8 mouse cellular contexts compared by ENCODE assay signal in genomic region chr5:32137106-32137522, GRCm38 (mm10). TPM values are rescaled to one million over a fixed set of nuclear protein-coding genes. Genes with fewer than 3 reads are reported as not detected.
A peak's percentile ranks its signal among the peaks of the same experiment; 100 is the strongest.
DNase-seq lines count a peak whose midpoint lies in the region; ATAC-seq and TF ChIP-seq lines count a peak whose summit lies in the region.

No protein-coding gene starts in this region.

- H3K36me3 ChIP-seq in hindbrain, postnatal 0 days (ENCODE audit: insufficient read depth, low read length): no peaks in the 10 kb centered on the region
- H3K36me3 ChIP-seq in liver, embryonic 16.5 days (ENCODE audit: control insufficient read depth, insufficient read depth): no peaks in the 10 kb centered on the region
- H3K36me3 ChIP-seq in small intestine, adult 2 months (ENCODE audit: control insufficient read depth, insufficient read depth, low read length): peaks cover 18% of the 10 kb centered on the region

- peak overlapping the region; percentile 86 for H3K4me3 ChIP-seq in layer of hippocampus, adult 2 months
- peak overlapping the region; percentile 90 for H3K4me3 ChIP-seq in embryonic fibroblast, embryonic 13.5 days (ENCODE audit: insufficient read depth, low read length)
- H3K4me3 ChIP-seq in hindbrain, postnatal 0 days (ENCODE audit: low read length): peak overlapping the region; percentile 63
- peak overlapping the region; percentile 65 for H3K4me3 ChIP-seq in liver, embryonic 16.5 days (ENCODE audit: low read depth, low read length)
- H3K4me3 ChIP-seq in small intestine, adult 2 months (ENCODE audit: low read depth, low read length): peak overlapping the region; percentile 86

- 4% methylated on average over 12 of the region's 12 CpGs for WGBS in hindbrain, postnatal 0 days
- 3% methylated on average over 12 of the region's 12 CpGs for WGBS in liver, embryonic 16.5 days (ENCODE audit: insufficient replicate concordance)
- 1% methylated on average over 12 of the region's 12 CpGs for WGBS in small intestine, adult 2 months

- TF ChIP-seq POLR2A in embryonic fibroblast, embryonic 13.5 days (IDR thresholded peaks at IDR 0.05; ENCODE audit: low read depth, low read length): peak; percentile 62
- peak; percentile 61; the same call in 1 of the 2 replicates for TF ChIP-seq POLR2A in small intestine, adult 2 months (IDR thresholded peaks at IDR 0.05; ENCODE audit: low read depth, low read length)

- no peak for DNase-seq in layer of hippocampus, adult 2 months (ENCODE audit: low spot score in 2 of 2)
- DNase-seq in layer of hippocampus, adult 11-12 months (ENCODE audit: low spot score): no peak
- no peak for DNase-seq in hindbrain, postnatal 0 days (ENCODE audit: low spot score)
- no peak for DNase-seq in layer of hippocampus, adult 8-10 months (ENCODE audit: low spot score in 2 of 2)
- no peak for DNase-seq in right cerebral cortex, postnatal 14 days

- no peaks in the 10 kb centered on the region for H3K9me3 ChIP-seq in hindbrain, postnatal 0 days (ENCODE audit: low read length)
- no peaks in the 10 kb centered on the region for H3K9me3 ChIP-seq in liver, embryonic 16.5 days (replicated peaks; ENCODE audit: control insufficient read depth, low read length)

- H3K4me2 ChIP-seq in hindbrain, postnatal 0 days (ENCODE audit: low read depth, low read length): peak overlapping the region; percentile 97
- H3K4me2 ChIP-seq in liver, embryonic 16.5 days (ENCODE audit: low read depth, low read length): peak overlapping the region; percentile 69

- H3K9ac ChIP-seq in hindbrain, postnatal 0 days (replicated peaks; ENCODE audit: low read length): peak overlapping the region; percentile 65; the same call in 1 of the 2 replicates
- H3K9ac ChIP-seq in liver, embryonic 16.5 days (ENCODE audit: low read depth, low read length): no peak overlapping the region

- TF ChIP-seq CTCF in layer of hippocampus, adult 2 months (conservative IDR thresholded peaks at IDR 0.05): no peak
- no peak for TF ChIP-seq CTCF in embryonic fibroblast, embryonic 13.5 days (IDR thresholded peaks at IDR 0.05; ENCODE audit: borderline replicate concordance, insufficient read depth, low read length)
- TF ChIP-seq CTCF in hindbrain, postnatal 0 days (IDR thresholded peaks at IDR 0.05; ENCODE audit: low read depth): no peak
- TF ChIP-seq CTCF in small intestine, adult 2 months (IDR thresholded peaks at IDR 0.05; ENCODE audit: extremely low read depth, insufficient read length, insufficient replicate concordance, low read depth, low read length): no peak

- ATAC-seq in hindbrain, postnatal 0 days: no peak
- ATAC-seq in liver, embryonic 16.5 days (ENCODE audit: low read depth): no peak

- H3K4me1 ChIP-seq in embryonic fibroblast, embryonic 13.5 days (ENCODE audit: control insufficient read depth, insufficient read depth, low read length): peaks cover 5% of the 10 kb centered on the region
- peaks cover 3% of the 10 kb centered on the region; the same call in 1 of the 2 replicates for H3K4me1 ChIP-seq in hindbrain, postnatal 0 days (ENCODE audit: insufficient read depth, low read length)
- peaks cover 7% of the 10 kb centered on the region for H3K4me1 ChIP-seq in liver, embryonic 16.5 days (ENCODE audit: control insufficient read depth, low read depth, low read length)
- peaks cover 9% of the 10 kb centered on the region; the same call in 1 of the 2 replicates for H3K4me1 ChIP-seq in small intestine, adult 2 months (ENCODE audit: control insufficient read depth, insufficient read depth, insufficient read length, low read length)

- peak overlapping the region; percentile 99 for H3K27ac ChIP-seq in layer of hippocampus, adult 2 months
- peak overlapping the region; percentile 94 for H3K27ac ChIP-seq in embryonic fibroblast, embryonic 13.5 days (ENCODE audit: insufficient read depth, low read length)
- H3K27ac ChIP-seq in hindbrain, postnatal 0 days: no peak overlapping the region
- H3K27ac ChIP-seq in liver, embryonic 16.5 days (ENCODE audit: low read length): peak overlapping the region; percentile 26; the same call in 1 of the 2 replicates
- peak overlapping the region; percentile 99 for H3K27ac ChIP-seq in small intestine, adult 2 months (ENCODE audit: insufficient read depth, low read depth, low read length)

- H3K27me3 ChIP-seq in hindbrain, postnatal 0 days (ENCODE audit: insufficient read depth, low read length): no peaks in the 10 kb centered on the region
- H3K27me3 ChIP-seq in liver, embryonic 16.5 days (ENCODE audit: control insufficient read depth, insufficient read depth, low read depth, low read length): peaks cover 55% of the 10 kb centered on the region
- H3K27me3 ChIP-seq in small intestine, adult 2 months (ENCODE audit: control insufficient read depth, insufficient read depth, low read length): no peaks in the 10 kb centered on the region

RNA-seq across cellular contexts. Expression of gene Fosl2, which starts 1.5 kb away (rescaled TPM):
- 10 to 100 TPM; 52.1 to 52.5 TPM for total RNA-seq in layer of hippocampus, adult 2 months (2021)
- 167 and 171 TPM in 2 replicates for polyA plus RNA-seq in embryonic fibroblast, embryonic 13.5 days (2011; ENCODE audit: insufficient read length, low read depth, missing spikeins)
- total RNA-seq in hindbrain, postnatal 0 days (2014; rRNA removed): 5.6 and 7.8 TPM in 2 replicates
- polyA plus RNA-seq in hindbrain, postnatal 0 days (2015; fragmentation: Nextera tagmentation; extraction: Ambion mirVana): 0.59 and 0.64 TPM in 2 replicates
- 0.61 and 0.62 TPM in 2 replicates for polyA plus RNA-seq in liver, embryonic 16.5 days (2015; fragmentation: Nextera tagmentation; extraction: Ambion mirVana)
- 34.9 and 116 TPM in 2 replicates for polyA plus RNA-seq in small intestine, adult 2 months (2012; rRNA removed)
- 10 to 100 TPM; 42.6 to 75.6 (median 59.2) TPM for total RNA-seq in layer of hippocampus, adult 8-10 months (2022)

Comparison
In these comparisons a context has a peak if more than half of its experiments do, and no peak if none do; other contexts are left out.
1. RNA of gene Fosl2, which starts 1.5 kb away (polyA plus RNA-seq): 167 to 171 TPM in embryonic fibroblast, embryonic 13.5 days and 34.9 to 116 TPM in small intestine, adult 2 months; 0.59 to 0.64 TPM in hindbrain, postnatal 0 days and 0.61 to 0.62 TPM in liver, embryonic 16.5 days; every median in the first group is over 10 times any median in the second.
2. Peak in every context shown above with its lines, with median percentiles within 50 percentile points of each other: H3K4me3 ChIP-seq.